Mouse (Mus musculus): Measurements from ENCODE around the gene Jph2. TPM values are rescaled to one million over a fixed set of nuclear protein-coding genes. Genes with fewer than 3 reads are reported as not detected.

Jph2 gene
- polyA plus RNA-seq, 1 experiment = 0.02 TPM

GRCm38 (mm10) chr2:163355666-163356065, 42.1 kb downstream of the Jph2 start:
- no peak for TF ChIP-seq GATA1 (IDR thresholded peaks at IDR 0.05; ENCODE audit: low read length)

- TF ChIP-seq GATA1 (IDR thresholded peaks at IDR 0.05; ENCODE audit: low read length) = no peak
Measured at GRCm38 (mm10) chr2:163353731-163354130, 44.1 kb downstream of the Jph2 start.

- no peak for TF ChIP-seq GATA1 (IDR thresholded peaks at IDR 0.05; ENCODE audit: low read length)
Measured at GRCm38 (mm10) chr2:163350443-163350842, 47.4 kb downstream of the Jph2 start.

- no peak for TF ChIP-seq GATA1 (IDR thresholded peaks at IDR 0.05; ENCODE audit: low read length)
Measured at GRCm38 (mm10) chr2:163349411-163349810, 48.4 kb downstream of the Jph2 start.

- no peak for TF ChIP-seq GATA1 (IDR thresholded peaks at IDR 0.05; ENCODE audit: low read length)
Measured at GRCm38 (mm10) chr2:163348677-163349076, 49.1 kb downstream of the Jph2 start.

GRCm38 (mm10) chr2:163347517-163348184, 50.1 kb downstream of the Jph2 start:
- TF ChIP-seq GATA1 (IDR thresholded peaks at IDR 0.05; ENCODE audit: low read length) = no peak

GRCm38 (mm10) chr2:163346497-163346896, 51.3 kb downstream of the Jph2 start:
- no peak for TF ChIP-seq GATA1 (IDR thresholded peaks at IDR 0.05; ENCODE audit: low read length)

GRCm38 (mm10) chr2:163344976-163345660, 52.7 kb downstream of the Jph2 start:
- TF ChIP-seq GATA1 (IDR thresholded peaks at IDR 0.05; ENCODE audit: low read length) = no peak

GRCm38 (mm10) chr2:163343671-163344070, 54.1 kb downstream of the Jph2 start:
- TF ChIP-seq GATA1 (IDR thresholded peaks at IDR 0.05; ENCODE audit: low read length) = no peak

GRCm38 (mm10) chr2:163340263-163340662, 57.5 kb downstream of the Jph2 start:
- no peak for TF ChIP-seq GATA1 (IDR thresholded peaks at IDR 0.05; ENCODE audit: low read length)

- TF ChIP-seq GATA1 (IDR thresholded peaks at IDR 0.05; ENCODE audit: low read length) = no peak
Measured at GRCm38 (mm10) chr2:163332368-163333055, 65.3 kb downstream of the Jph2 start.

- TF ChIP-seq GATA1 (IDR thresholded peaks at IDR 0.05; ENCODE audit: low read length) = no peak
Measured at GRCm38 (mm10) chr2:163331423-163331822, 66.4 kb downstream of the Jph2 start.

GRCm38 (mm10) chr2:163330742-163331141, 67.1 kb downstream of the Jph2 start:
- no peak for TF ChIP-seq GATA1 (IDR thresholded peaks at IDR 0.05; ENCODE audit: low read length)

- TF ChIP-seq GATA1 (IDR thresholded peaks at IDR 0.05; ENCODE audit: low read length) = no peak
Measured at GRCm38 (mm10) chr2:163323163-163323562, 74.6 kb downstream of the Jph2 start.

- no peak for TF ChIP-seq GATA1 (IDR thresholded peaks at IDR 0.05; ENCODE audit: low read length)
Measured at GRCm38 (mm10) chr2:163318777-163319176, 79.0 kb downstream of the Jph2 start.

GRCm38 (mm10) chr2:163317281-163317680, 80.5 kb downstream of the Jph2 start:
- TF ChIP-seq GATA1 (IDR thresholded peaks at IDR 0.05; ENCODE audit: low read length) = no peak

Data from G1E-ER4 (cell line).